Mouse (Mus musculus): ENCODE measurements around the gene Zmym5. TPM values are rescaled to one million over a fixed set of nuclear protein-coding genes. Genes with fewer than 3 reads are reported as not detected.
"Not testable (repeated sequence)": the region's sequence is repeated elsewhere in the genome, so short reads cannot be mapped to it uniquely, and the experiment has no call there.

The Zmym5 gene
- total RNA-seq, 2 experiments from 2014 or later: 29.3 to 31.8 TPM

- DNase-seq: no peak
These were observed 34.8 kb downstream of the Zmym5 start for GRCm38 (mm10) chr14:56776571-56777238.

GRCm38 (mm10) chr14:56775416-56775815 is 36.1 kb downstream of the Zmym5 start:
- no peak for DNase-seq

GRCm38 (mm10) chr14:56766438-56766837 is 45.1 kb downstream of the Zmym5 start:
- DNase-seq: not testable (repeated sequence)

- not testable (repeated sequence) for DNase-seq
These were observed 46.4 kb downstream of the Zmym5 start for GRCm38 (mm10) chr14:56765117-56765516.

- no peak for DNase-seq
These were observed 60.2 kb downstream of the Zmym5 start for GRCm38 (mm10) chr14:56751282-56751681.

Other genes with a start within 250 kb of the Zmym5 start
- gene Cenpj, start 236.3 kb downstream of the Zmym5 start, total RNA-seq (2021): 1 to 10 TPM; 3.2 to 3.6 TPM
- gene Parp4, start 236.1 kb downstream of the Zmym5 start, total RNA-seq (2021): 1 to 10 TPM; 4.3 to 5.1 TPM
- gene Mphosph8, start 143.5 kb downstream of the Zmym5 start, total RNA-seq (2021): 10 to 100 TPM; 53.6 to 55.9 TPM
- gene Pspc1, start 33.4 kb downstream of the Zmym5 start, total RNA-seq (2021): 10 to 100 TPM; 49.2 to 55.8 TPM
- 100 to 1,000 TPM in 1 of 2 experiments, 10 to 100 TPM in 1; 95.1 to 101 TPM for gene Zmym2, start 74.9 kb upstream of the Zmym5 start, total RNA-seq (2021)
- 1 to 10 TPM in 1 of 2 experiments, under 1 TPM in 1; 0.30 to 1.0 TPM for gene Gja3, start 246.4 kb upstream of the Zmym5 start, total RNA-seq (2021)